Mouse (Mus musculus) testis, postnatal 14 days (tissue): ENCODE data around the gene Dchs2.

Experiments used
- DNase-seq: peaks from one replicate; pipeline ENCODE4 v3.0.0; 2021; ENCODE audit warnings: low spot score

Dchs2 gene

GRCm38 (mm10) chr3:83251899-83252298 is 124.2 kb downstream of the Dchs2 start:
- DNase-seq = no peak

GRCm38 (mm10) chr3:83259421-83259820 is 131.7 kb downstream of the Dchs2 start:
- no peak for DNase-seq

GRCm38 (mm10) chr3:83266009-83266408 is 138.3 kb downstream of the Dchs2 start:
- DNase-seq = no peak

- no peak for DNase-seq
Observed at GRCm38 (mm10) chr3:83270228-83270627, 142.5 kb downstream of the Dchs2 start.

GRCm38 (mm10) chr3:83270982-83271381 is 143.2 kb downstream of the Dchs2 start:
- no peak for DNase-seq

- DNase-seq = peak; percentile 37
Observed at GRCm38 (mm10) chr3:83273555-83274244, 146.0 kb downstream of the Dchs2 start.

GRCm38 (mm10) chr3:83275703-83276102 is 148.0 kb downstream of the Dchs2 start:
- DNase-seq = no peak

- no peak for DNase-seq
Observed at GRCm38 (mm10) chr3:83283882-83284281, 156.1 kb downstream of the Dchs2 start.

GRCm38 (mm10) chr3:83286975-83287405 is 159.2 kb downstream of the Dchs2 start:
- DNase-seq = no peak

- no peak for DNase-seq
Observed at GRCm38 (mm10) chr3:83288118-83288840, 160.5 kb downstream of the Dchs2 start.

- no peak for DNase-seq
Observed at GRCm38 (mm10) chr3:83290482-83290881, 162.7 kb downstream of the Dchs2 start.

- no peak for DNase-seq
Observed at GRCm38 (mm10) chr3:83290953-83291352, 163.2 kb downstream of the Dchs2 start.

- DNase-seq = no peak
Observed at GRCm38 (mm10) chr3:83299783-83300382, 172.1 kb downstream of the Dchs2 start.

GRCm38 (mm10) chr3:83303876-83304275 is 176.1 kb downstream of the Dchs2 start:
- no peak for DNase-seq

GRCm38 (mm10) chr3:83345928-83346327 is 218.2 kb downstream of the Dchs2 start:
- DNase-seq = no peak

- no peak for DNase-seq
Observed at GRCm38 (mm10) chr3:83368500-83369068, 240.8 kb downstream of the Dchs2 start.

GRCm38 (mm10) chr3:83369871-83370270 is 242.1 kb downstream of the Dchs2 start:
- no peak for DNase-seq

- no peak for DNase-seq
Observed at GRCm38 (mm10) chr3:83374333-83374732, 246.6 kb downstream of the Dchs2 start.

GRCm38 (mm10) chr3:83376834-83377233 is 249.1 kb downstream of the Dchs2 start:
- no peak for DNase-seq
